Mouse (Mus musculus) testis, adult 2 months (tissue): ENCODE results near the gene Pard3.

Source experiments
- CTCF ChIP-seq: fragments of 200-500 bp; IDR thresholded peaks from 2 replicates; pipeline ENCODE4 v1.5.1; 2012; ENCODE audit warnings: low read depth, mild to moderate bottlenecking, inconsistent platforms, low read length, moderate library complexity; ENCODE audit not compliant: control insufficient read depth, insufficient read depth, insufficient replicate concordance
- POLR2A ChIP-seq: fragments of 200-500 bp; IDR thresholded peaks from 2 replicates; pipeline ENCODE4 v1.6.1; 2012; ENCODE audit warnings: low read depth, mild to moderate bottlenecking, inconsistent platforms, low read length, moderate library complexity; ENCODE audit not compliant: control insufficient read depth

DNA sequence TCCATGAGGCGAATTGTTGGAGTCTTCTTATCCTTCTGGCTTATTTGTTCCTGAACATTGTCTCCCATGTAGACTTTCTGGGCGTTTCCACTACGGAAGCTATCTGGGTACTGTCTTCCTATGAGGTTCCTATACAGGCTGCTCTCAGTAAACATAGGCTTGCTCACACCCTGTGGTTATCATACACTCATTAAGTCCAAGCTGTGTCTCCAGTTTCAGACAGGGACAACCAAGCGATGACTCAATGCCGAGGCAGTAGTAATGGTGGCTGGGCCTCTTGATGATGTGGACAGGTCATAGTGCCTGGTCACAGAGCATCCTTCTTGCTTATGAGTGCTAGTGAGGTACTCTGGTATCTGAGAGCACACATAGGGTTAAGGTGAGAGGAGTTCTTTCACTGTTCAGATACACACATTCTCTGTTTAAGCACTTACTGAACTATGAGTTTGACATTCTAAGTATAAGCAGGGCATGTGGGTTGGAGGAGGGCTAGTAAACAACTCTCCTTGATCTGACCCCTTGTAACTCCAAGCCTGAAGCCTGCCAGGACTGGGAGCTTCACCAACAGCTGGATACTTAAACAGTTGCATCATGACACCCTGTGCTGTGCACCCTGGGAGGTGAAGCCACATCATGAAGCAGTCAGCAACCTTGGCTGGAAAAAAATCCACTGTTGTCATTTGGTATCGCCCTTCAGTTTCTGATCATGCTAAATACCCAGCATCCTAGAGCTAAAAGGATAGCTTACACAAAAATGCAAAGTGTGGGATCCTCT, 385.6 kb downstream of the Pard3 start:
- no peak for TF ChIP-seq POLR2A
- no peak for TF ChIP-seq CTCF
